Mouse (Mus musculus) intestine, embryonic 15.5 days (tissue): ENCODE measurements around the gene Krt76. TPM values are rescaled to one million over a fixed set of nuclear protein-coding genes. Genes with fewer than 3 reads are reported as not detected.

Experiments
- ATAC-seq: fragments of 200-750 bp; cut with Nextera tagmentation; 2 replicates; pipeline ENCODE4 v1.8.0; 2017; ENCODE audit warnings: moderate TSS enrichment, moderate library complexity
- H3K27ac ChIP-seq: fragments of 300-500 bp; sonication (generic); 2 replicates; pipeline ENCODE4 v1.5.1; 2015; ENCODE audit warnings: mild to moderate bottlenecking, inconsistent platforms
- H3K27me3 ChIP-seq: fragments of 300-500 bp; sonication (generic); replicated peaks from 2 replicates; pipeline ENCODE4 v1.6.1; 2015; ENCODE audit warnings: inconsistent platforms
- H3K36me3 ChIP-seq: fragments of 300-500 bp; sonication (generic); 2 replicates; pipeline ENCODE4 v1.6.1; 2015; ENCODE audit warnings: inconsistent platforms
- H3K4me1 ChIP-seq: fragments of 300-500 bp; sonication (generic); replicated peaks from 2 replicates; pipeline ENCODE4 v1.6.1; 2015; ENCODE audit warnings: inconsistent platforms
- H3K4me2 ChIP-seq: fragments of 300-500 bp; sonication (generic); replicated peaks from 2 replicates; pipeline ENCODE4 v1.6.1; 2015; ENCODE audit warnings: mild to moderate bottlenecking, inconsistent platforms
- H3K4me3 ChIP-seq: fragments of 300-500 bp; sonication (generic); replicated peaks from 2 replicates; pipeline ENCODE4 v1.5.1; 2015; ENCODE audit warnings: inconsistent platforms
- H3K9ac ChIP-seq: fragments of 300-500 bp; sonication (generic); 2 replicates; pipeline ENCODE4 v1.6.1; 2015; ENCODE audit warnings: inconsistent platforms
- H3K9me3 ChIP-seq: fragments of 300-500 bp; sonication (generic); 2 replicates; pipeline ENCODE4 v1.6.1; 2016; ENCODE audit warnings: inconsistent platforms
- WGBS: fragments of 180-500 bp; shearing (Covaris S2); methylation state at CpG from one replicate; pipeline ENCODE4 v1.1.7; 2015; 5-methylcytosine and 5-hydroxymethylcytosine counted together
- polyA plus RNA-seq: library from polyadenylated mRNA; unstranded; fragments of >200 nt; fragmentation: Nextera tagmentation; extraction: Ambion mirVana; gene quantifications from 2 replicates; pipeline ENCODE4 v1.2.1, GENCODE M21; 2015

Gene Krt76
- polyA plus RNA-seq, 1 experiment from 2014 or later: not detected

DNA sequence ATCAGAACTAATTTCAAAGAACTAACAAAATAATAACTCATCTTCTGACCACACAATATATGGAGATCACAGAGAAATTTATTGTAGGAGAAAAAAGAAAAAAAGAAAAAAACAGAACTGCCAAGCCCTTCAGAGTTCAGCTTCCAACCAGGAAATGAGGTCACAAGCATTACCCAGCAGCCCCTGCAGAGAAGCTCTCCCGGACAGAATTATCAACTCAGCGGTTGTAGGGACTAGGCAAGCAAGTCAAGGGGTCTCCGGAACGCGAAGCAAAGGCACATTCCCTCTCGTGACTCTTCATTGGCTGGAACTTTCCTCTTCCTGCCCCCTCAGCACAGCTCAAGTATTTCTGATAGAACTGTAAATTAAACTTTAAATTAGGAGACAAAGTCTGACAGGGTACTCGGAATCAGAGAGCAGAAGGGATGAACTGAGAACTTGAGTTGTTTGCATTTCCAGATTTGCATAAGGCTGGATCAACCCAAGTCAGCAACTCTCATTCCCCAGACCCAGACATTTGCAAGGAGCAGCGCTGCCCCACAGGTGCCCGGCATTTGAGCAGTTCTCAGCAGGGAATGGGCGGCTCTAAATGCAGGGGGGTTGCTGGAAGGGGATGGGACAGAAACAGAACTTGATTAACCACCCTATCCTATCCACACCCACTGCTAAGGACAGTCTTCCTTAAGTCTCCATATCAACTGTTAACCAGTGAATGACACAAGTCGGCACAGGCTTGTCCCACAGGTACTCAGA, 33.9 kb downstream of the Krt76 start:
- Histone ChIP-seq H3K4me2 (peak overlapping the region; percentile 90), H3K4me3 (no peak overlapping the region), H3K27me3 (peaks cover 19% of the 10 kb centered on the region), H3K27ac (no peak overlapping the region), H3K9me3 (no peaks in the 10 kb centered on the region), H3K36me3 (no peaks in the 10 kb centered on the region), H3K4me1 (0 out of 2 replicates have a peak, but pooled peaks cover 9% of the 10 kb centered on the region), H3K9ac (no peak overlapping the region)
- WGBS: 13% methylated on average over 11 of the region's 11 CpGs
- ATAC-seq: no peak

- Histone ChIP-seq H3K27me3 (peaks cover 22% of the 10 kb centered on the region), H3K9me3 (no peaks in the 10 kb centered on the region), H3K36me3 (no peaks in the 10 kb centered on the region), H3K4me1 (0 out of 2 replicates have a peak, but pooled peaks cover 9% of the 10 kb centered on the region), H3K27ac (no peak overlapping the region), H3K4me3 (no peak overlapping the region), H3K4me2 (no peak overlapping the region), H3K9ac (no peak overlapping the region)
- 45% methylated on average over 5 of the region's 5 CpGs for WGBS
- no peak for ATAC-seq
These were observed 36.0 kb downstream of the Krt76 start for GRCm38 (mm10) chr15:101856696-101857095.

- no peak overlapping the region for H3K4me3 ChIP-seq
- no peak for ATAC-seq
- H3K9ac ChIP-seq: no peak overlapping the region
- H3K36me3 ChIP-seq: no peaks in the 10 kb centered on the region
- 61% methylated on average over 3 of the region's 3 CpGs for WGBS
- peaks cover 18% of the 10 kb centered on the region for H3K27me3 ChIP-seq
- H3K27ac ChIP-seq: no peak overlapping the region
- no peak overlapping the region for H3K4me2 ChIP-seq
- 0 out of 2 replicates have a peak, but pooled peaks cover 9% of the 10 kb centered on the region for H3K4me1 ChIP-seq
- H3K9me3 ChIP-seq: no peaks in the 10 kb centered on the region
These were observed 37.0 kb downstream of the Krt76 start for GRCm38 (mm10) chr15:101855732-101856131.

- 0 out of 2 replicates have a peak, but pooled peaks cover under 1% of the 10 kb centered on the region for H3K4me1 ChIP-seq
These were observed 38.4 kb downstream of the Krt76 start for GRCm38 (mm10) chr15:101854294-101854693.

GRCm38 (mm10) chr15:101852571-101852970, 40.1 kb downstream of the Krt76 start:
- WGBS: 41% methylated on average over 5 of the region's 5 CpGs

More at GRCm38 (mm10) chr15:101854294-101854693, 38.4 kb downstream of the Krt76 start:
- H3K4me3 ChIP-seq: no peak overlapping the region
- no peak overlapping the region for H3K4me2 ChIP-seq
- H3K27ac ChIP-seq: no peak overlapping the region
- WGBS: 19% methylated on average over 5 of the region's 5 CpGs
- peaks cover 12% of the 10 kb centered on the region; the same call in 1 of the 2 replicates for H3K27me3 ChIP-seq
- H3K36me3 ChIP-seq: no peaks in the 10 kb centered on the region
- no peak for ATAC-seq
- no peaks in the 10 kb centered on the region for H3K9me3 ChIP-seq
- no peak overlapping the region for H3K9ac ChIP-seq

GRCm38 (mm10) chr15:101850694-101851093, 42.0 kb downstream of the Krt76 start, which contains the start of gene Krt1:
Gene Krt1 (minus strand): TSS chr15:101850794.
- H3K27ac ChIP-seq: no peak within 1 kb of the TSS
- no peak for ATAC-seq
- no peak within 1 kb of the TSS for H3K4me3 ChIP-seq
- no peak within 1 kb of the TSS for H3K9ac ChIP-seq
- H3K9me3 ChIP-seq: no peaks in the 10 kb centered on the region
- 0 out of 2 replicates have a peak, but pooled peaks cover 5% of the 10 kb centered on the region for H3K4me1 ChIP-seq
- 57% methylated on average over 6 of the region's 6 CpGs for WGBS
- H3K36me3 ChIP-seq: no peaks in the 10 kb centered on the region
- no peak within 1 kb of the TSS for H3K4me2 ChIP-seq
- H3K27me3 ChIP-seq: peaks cover 9% of the 10 kb centered on the region

More at GRCm38 (mm10) chr15:101852571-101852970, 40.1 kb downstream of the Krt76 start:
- H3K4me2 ChIP-seq: no peak overlapping the region
- no peaks in the 10 kb centered on the region for H3K36me3 ChIP-seq
- peaks cover 9% of the 10 kb centered on the region; the same call in 1 of the 2 replicates for H3K27me3 ChIP-seq
- H3K9ac ChIP-seq: no peak overlapping the region
- no peak for ATAC-seq
- H3K4me1 ChIP-seq: no peaks in the 10 kb centered on the region
- H3K9me3 ChIP-seq: no peaks in the 10 kb centered on the region
- no peak overlapping the region for H3K27ac ChIP-seq
- H3K4me3 ChIP-seq: no peak overlapping the region

DNA sequence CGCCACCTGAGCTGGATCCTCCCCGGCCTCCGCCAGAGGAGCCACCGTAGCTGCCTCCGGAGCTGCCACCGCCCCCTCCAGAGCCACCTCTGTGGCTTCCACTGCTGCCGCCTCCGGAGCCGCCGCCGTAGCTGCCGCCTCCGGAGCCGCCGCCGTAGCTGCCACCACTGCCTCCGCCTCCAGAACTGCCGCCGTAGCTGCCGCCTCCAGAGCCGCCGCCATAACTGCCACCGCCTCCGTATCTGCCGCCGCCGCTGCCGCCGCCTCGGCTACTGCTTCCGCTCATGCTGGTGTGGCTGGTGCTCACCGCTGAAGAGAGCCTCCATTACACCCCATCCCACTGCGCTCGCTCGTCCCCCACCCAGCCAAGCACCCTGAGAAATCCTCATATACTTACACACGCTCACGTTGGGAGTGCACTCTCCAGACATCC, 46.7 kb downstream of the Krt76 start:
- 0 out of 2 replicates have a peak, but pooled peaks cover 8% of the 10 kb centered on the region for H3K4me1 ChIP-seq

GRCm38 (mm10) chr15:101843192-101843591, 49.5 kb downstream of the Krt76 start:
- H3K27ac ChIP-seq: no peak overlapping the region
- no peak overlapping the region for H3K9ac ChIP-seq
- H3K4me1 ChIP-seq: 0 out of 2 replicates have a peak, but pooled peaks cover 8% of the 10 kb centered on the region
- H3K36me3 ChIP-seq: no peaks in the 10 kb centered on the region
- H3K27me3 ChIP-seq: peaks cover 3% of the 10 kb centered on the region; the same call in 1 of the 2 replicates
- H3K9me3 ChIP-seq: no peaks in the 10 kb centered on the region
- H3K4me2 ChIP-seq: no peak overlapping the region
- ATAC-seq: no peak
- no peak overlapping the region for H3K4me3 ChIP-seq
- WGBS: 48% methylated on average over 9 of the region's 9 CpGs

More for the DNA sequence above, 46.7 kb downstream of the Krt76 start:
- H3K36me3 ChIP-seq: no peaks in the 10 kb centered on the region
- peaks cover 4% of the 10 kb centered on the region; the same call in 1 of the 2 replicates for H3K27me3 ChIP-seq
- H3K4me2 ChIP-seq: peak overlapping the region; percentile 92
- WGBS: under 1% methylated on average over 37 of the region's 37 CpGs
- ATAC-seq: peak; percentile 67
- H3K9ac ChIP-seq: peak overlapping the region; percentile 61
- no peaks in the 10 kb centered on the region for H3K9me3 ChIP-seq
- peak overlapping the region; percentile 53 for H3K4me3 ChIP-seq
- no peak overlapping the region for H3K27ac ChIP-seq

DNA sequence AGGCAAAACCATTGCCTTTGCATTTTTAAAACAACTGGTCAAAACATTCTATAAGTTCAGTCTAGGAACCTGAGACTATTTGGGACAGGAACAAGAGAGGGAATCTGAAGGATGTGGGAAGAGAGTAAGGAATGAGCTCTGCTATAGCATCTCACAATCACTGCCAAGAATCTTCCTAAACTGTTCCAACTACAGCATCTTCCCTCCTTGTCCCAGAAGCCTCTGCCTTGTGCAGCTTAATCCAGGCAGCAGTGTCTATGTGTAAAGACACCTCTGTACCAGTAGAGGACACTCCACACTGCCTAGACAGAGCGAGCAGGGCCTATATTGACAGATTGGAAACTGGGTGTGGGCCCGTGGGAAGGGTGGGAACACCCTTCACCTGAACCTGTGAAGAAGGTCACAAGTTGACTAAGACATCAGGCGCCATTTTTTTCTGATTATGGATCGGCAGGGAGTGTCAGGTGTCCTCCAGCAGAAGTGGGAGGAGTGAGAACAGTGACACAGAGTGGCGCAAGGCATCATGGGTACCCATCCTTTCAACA, 57.9 kb downstream of the Krt76 start:
- ATAC-seq: no peak
- H3K27ac ChIP-seq: no peak overlapping the region
- no peaks in the 10 kb centered on the region for H3K36me3 ChIP-seq
- no peak overlapping the region for H3K4me2 ChIP-seq
- H3K4me1 ChIP-seq: no peaks in the 10 kb centered on the region
- no peaks in the 10 kb centered on the region for H3K27me3 ChIP-seq
- no peak overlapping the region for H3K4me3 ChIP-seq
- H3K9ac ChIP-seq: no peak overlapping the region
- no peaks in the 10 kb centered on the region for H3K9me3 ChIP-seq
- WGBS: 68% methylated on average over 5 of the region's 5 CpGs

Other genes starting within 250 kb of the Krt76 start
- gene Gm5478, start 245.5 kb downstream of the Krt76 start, polyA plus RNA-seq: not detected in 2 replicates
- gene Krt6b, start 212.6 kb downstream of the Krt76 start, polyA plus RNA-seq: not detected in 2 replicates
- gene Krt6a, start 198.6 kb downstream of the Krt76 start, polyA plus RNA-seq: 0.32 and 0.64 TPM in 2 replicates
- 0.25 and 0.87 TPM in 2 replicates for gene Krt5, start 180.0 kb downstream of the Krt76 start, polyA plus RNA-seq
- gene Krt71, start 149.8 kb downstream of the Krt76 start, polyA plus RNA-seq: not detected in 2 replicates
- not detected in 2 replicates for gene Krt72, start 106.5 kb downstream of the Krt76 start, polyA plus RNA-seq
- gene Krt73, start 90.6 kb downstream of the Krt76 start, polyA plus RNA-seq: not detected in 2 replicates
- not detected in 2 replicates for gene Krt2, start 74.8 kb downstream of the Krt76 start, polyA plus RNA-seq
- 0.62 and 0.92 TPM in 2 replicates for gene Krt1, start 42.1 kb downstream of the Krt76 start, polyA plus RNA-seq
- not detected in 2 replicates for gene Krt77, start 23.2 kb downstream of the Krt76 start, polyA plus RNA-seq
- 0.85 and 1.2 TPM in 2 replicates for gene Krt4, start 31.8 kb upstream of the Krt76 start, polyA plus RNA-seq
- 0.13 and 0.15 TPM in 2 replicates for gene Krt79, start 47.4 kb upstream of the Krt76 start, polyA plus RNA-seq
- 0.05 and 0.25 TPM in 2 replicates for gene Krt78, start 61.4 kb upstream of the Krt76 start, polyA plus RNA-seq
- gene Krt8, start 111.6 kb upstream of the Krt76 start, polyA plus RNA-seq: 775 and 835 TPM in 2 replicates
- 263 and 305 TPM in 2 replicates for gene Krt18, start 135.3 kb upstream of the Krt76 start, polyA plus RNA-seq
- gene Eif4b, start 180.9 kb upstream of the Krt76 start, polyA plus RNA-seq: 122 and 124 TPM in 2 replicates
- 28.2 and 31.8 TPM in 2 replicates for gene Tns2, start 207.5 kb upstream of the Krt76 start, polyA plus RNA-seq
- gene Spryd3, start 243.3 kb upstream of the Krt76 start, polyA plus RNA-seq: 20.7 and 24.3 TPM in 2 replicates